Mouse (Mus musculus) limb, embryonic 13.5 days (tissue): ENCODE measurements at regions not wholly inside any gene's neighbourhood (a gene's known extent, or its start where the extent isn't known, plus 50 kb on each side); places are given as distances from the start of the nearest gene placed in this dataset.

Experiments used
- ATAC-seq: fragments of 200-750 bp; cut with Nextera tagmentation; 2 replicates; pipeline ENCODE4 v1.8.0; 2017; ENCODE audit warnings: low read depth, moderate number of reproducible peaks, moderate TSS enrichment; ENCODE audit not compliant: low FRiP score
- H3K27ac ChIP-seq: fragments of 300-500 bp; sonication (generic); 2 replicates; pipeline ENCODE4 v1.5.1; 2015; ENCODE audit warnings: inconsistent platforms, mild to moderate bottlenecking, moderate library complexity
- H3K27me3 ChIP-seq: fragments of 300-500 bp; sonication (generic); 2 replicates; pipeline ENCODE4 v1.6.1; 2015; ENCODE audit warnings: mild to moderate bottlenecking, inconsistent platforms
- H3K36me3 ChIP-seq: fragments of 300-500 bp; sonication (generic); 2 replicates; pipeline ENCODE4 v1.6.1; 2015; ENCODE audit warnings: inconsistent platforms, mild to moderate bottlenecking, moderate library complexity
- H3K4me1 ChIP-seq: fragments of 300-500 bp; sonication (generic); 2 replicates; pipeline ENCODE4 v1.6.1; 2015; ENCODE audit warnings: inconsistent platforms
- H3K4me2 ChIP-seq: fragments of 300-500 bp; sonication (generic); replicated peaks from 2 replicates; pipeline ENCODE4 v1.6.1; 2015; ENCODE audit warnings: inconsistent platforms, mild to moderate bottlenecking, moderate library complexity
- H3K4me3 ChIP-seq: fragments of 300-500 bp; sonication (generic); 2 replicates; pipeline ENCODE4 v1.5.1; 2015; ENCODE audit warnings: moderate library complexity, mild to moderate bottlenecking, inconsistent platforms
- H3K9ac ChIP-seq: fragments of 300-500 bp; sonication (generic); 2 replicates; pipeline ENCODE4 v1.6.1; 2015; ENCODE audit warnings: mild to moderate bottlenecking, inconsistent platforms
- H3K9me3 ChIP-seq: fragments of 300-500 bp; sonication (generic); 2 replicates; pipeline ENCODE4 v1.6.1; 2016; ENCODE audit warnings: inconsistent platforms
- WGBS: fragments of 180-500 bp; shearing (Covaris S2); methylation state at CpG from one replicate; pipeline ENCODE4 v1.1.7; 2015; 5-methylcytosine and 5-hydroxymethylcytosine counted together

GRCm38 (mm10) chr15:40565716-40566115, 431.6 kb downstream of the 9330182O14Rik start:
- Histone ChIP-seq H3K4me1 (peaks cover 9% of the 10 kb centered on the region), H3K9ac (no peak overlapping the region), H3K27me3 (no peaks in the 10 kb centered on the region), H3K36me3 (no peaks in the 10 kb centered on the region), H3K27ac (no peak overlapping the region), H3K4me3 (no peak overlapping the region), H3K9me3 (no peaks in the 10 kb centered on the region), H3K4me2 (no peak overlapping the region)
- 36% methylated on average over 5 of the region's 5 CpGs for WGBS
- no peak for ATAC-seq

GRCm38 (mm10) chr15:40566481-40566880, 432.3 kb downstream of the 9330182O14Rik start:
- Histone ChIP-seq H3K27ac (no peak overlapping the region), H3K4me3 (no peak overlapping the region), H3K27me3 (no peaks in the 10 kb centered on the region), H3K4me2 (no peak overlapping the region), H3K9ac (no peak overlapping the region), H3K9me3 (no peaks in the 10 kb centered on the region), H3K4me1 (peaks cover 9% of the 10 kb centered on the region), H3K36me3 (no peaks in the 10 kb centered on the region)
- 3% methylated on average over 4 of the region's 4 CpGs for WGBS
- ATAC-seq = no peak

GRCm38 (mm10) chr15:40568701-40569100, 434.5 kb downstream of the 9330182O14Rik start:
- H3K27ac ChIP-seq = no peak overlapping the region
- H3K9me3 ChIP-seq = no peaks in the 10 kb centered on the region
- no peak overlapping the region for H3K4me2 ChIP-seq
- no peaks in the 10 kb centered on the region for H3K36me3 ChIP-seq
- H3K27me3 ChIP-seq = no peaks in the 10 kb centered on the region
- H3K4me3 ChIP-seq = no peak overlapping the region
- no peak overlapping the region for H3K9ac ChIP-seq
- H3K4me1 ChIP-seq = peaks cover 9% of the 10 kb centered on the region
- 86% methylated on average over 1 of the region's 1 CpGs for WGBS
- ATAC-seq = no peak
